Comparison of ENCODE assay signal across 26 mouse cellular contexts in the genomic region with DNA sequence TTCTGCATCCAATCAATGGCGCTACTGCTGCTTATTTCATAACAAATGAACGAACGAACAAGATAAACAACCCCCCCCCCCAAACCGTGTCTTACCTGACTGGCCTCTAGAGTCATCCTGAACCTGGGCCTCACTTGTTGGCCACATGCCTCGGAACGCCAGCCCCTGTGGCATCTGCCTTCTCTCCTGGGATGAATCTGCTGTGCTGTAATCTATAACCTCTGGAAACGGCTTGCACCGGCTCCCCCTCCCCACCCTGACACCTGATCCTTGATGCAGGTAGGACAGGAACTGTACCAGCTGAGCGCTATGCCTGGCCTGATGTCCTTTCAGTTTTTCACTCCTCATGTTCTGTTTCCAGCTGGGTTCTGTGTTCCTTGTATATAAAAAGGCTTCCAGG.
"Had no signal": no experiment of that assay in that cellular context is flagged by ENCODE, and none has a peak within 500 bp of the region (broad histone marks: within the 10 kb centered on the region; RNA-seq: fewer than 3 reads in every experiment).

No protein-coding gene starts in this region.

- H3K27me3 ChIP-seq: hindbrain, embryonic 12.5 days; intestine, embryonic 15.5 days; limb, embryonic 12.5 days; liver, embryonic 13.5 days; liver, embryonic 15.5 days had no signal

- H3K4me3 ChIP-seq: gastrocnemius, adult 2 months; heart, adult 2 months; hindbrain, embryonic 10.5 days; hindbrain, embryonic 12.5 days; intestine, embryonic 15.5 days; layer of hippocampus, adult 2 months; left cerebral cortex, adult 2 months; limb, embryonic 10.5 days; limb, embryonic 12.5 days; liver, embryonic 13.5 days; liver, embryonic 15.5 days had no signal

- H3K9me3 ChIP-seq: hindbrain, embryonic 10.5 days; hindbrain, embryonic 12.5 days; intestine, embryonic 15.5 days; limb, embryonic 10.5 days; limb, embryonic 12.5 days; liver, embryonic 13.5 days; liver, embryonic 15.5 days had no signal

- H3K27ac ChIP-seq: gastrocnemius, adult 2 months; heart, adult 2 months; hindbrain, embryonic 10.5 days; hindbrain, embryonic 12.5 days; hindbrain, embryonic 14.5 days; intestine, embryonic 15.5 days; layer of hippocampus, adult 2 months; left cerebral cortex, adult 2 months; limb, embryonic 10.5 days; limb, embryonic 12.5 days; liver, embryonic 13.5 days; liver, embryonic 15.5 days had no signal

- H3K4me2 ChIP-seq: heart, embryonic 11.5 days; hindbrain, embryonic 12.5 days; hindbrain, embryonic 14.5 days; intestine, embryonic 15.5 days; limb, embryonic 12.5 days; liver, embryonic 11.5 days; liver, embryonic 13.5 days; liver, embryonic 15.5 days had no signal

- H3K9ac ChIP-seq: hindbrain, embryonic 12.5 days; hindbrain, embryonic 14.5 days; intestine, embryonic 15.5 days; limb, embryonic 12.5 days; liver, embryonic 13.5 days; liver, embryonic 15.5 days had no signal

- ATAC-seq: hindbrain, embryonic 16.5 days; inflammation-experienced regulatory T-cells, adult 6 months; intestine, embryonic 15.5 days; intestine, postnatal 0 days had no signal

- DNase-seq: gastrocnemius, adult 2 months; gastrocnemius, postnatal 10 days; gastrocnemius, postnatal 25 days; heart, adult 2 months; heart, postnatal 10 days; heart, postnatal 4 days; kidney, adult 18-20 months; kidney, adult 8-10 months; kidney, postnatal 14 days; kidney, postnatal 36 days; liver; liver, embryonic 13.5 days had no signal

- H3K36me3 ChIP-seq: intestine, embryonic 15.5 days; liver, embryonic 13.5 days; liver, embryonic 15.5 days had no signal

- H3K4me1 ChIP-seq: intestine, embryonic 15.5 days; liver, embryonic 13.5 days; liver, embryonic 15.5 days had no signal
